Mouse (Mus musculus): ENCODE measurements around the gene Stat3. TPM values are rescaled to one million over a fixed set of nuclear protein-coding genes. Genes with fewer than 3 reads are reported as not detected.

Gene Stat3
- total and polyA plus RNA-seq, 3 experiments, result 25.7 to 249 (median 64.7) TPM

GRCm38 (mm10) chr11:100893482-100893881, 45.9 kb downstream of the Stat3 start (continued):
- TF ChIP-seq SIN3A (IDR thresholded peaks at IDR 0.05; ENCODE audit: low read length), result peak; percentile 80
- no peak for TF ChIP-seq TCF12 (IDR thresholded peaks at IDR 0.05; ENCODE audit: low read depth, low read length)
- no peak for TF ChIP-seq JUND (IDR thresholded peaks at IDR 0.05; ENCODE audit: low read depth, low read length)
- no peak for TF ChIP-seq POLR2AphosphoS5 (IDR thresholded peaks at IDR 0.05; ENCODE audit: borderline replicate concordance, low read depth, low read length)
- peak; percentile 40; the same call in 1 of the 2 replicates for TF ChIP-seq TBP (IDR thresholded peaks at IDR 0.05; ENCODE audit: low read depth, low read length)
- no peak for TF ChIP-seq ZKSCAN1 (IDR thresholded peaks at IDR 0.05; ENCODE audit: low read depth, low read length)
- TF ChIP-seq KAT2A (conservative IDR thresholded peaks at IDR 0.05; ENCODE audit: low read depth, low read length), result no peak
- TF ChIP-seq RAD21 (IDR thresholded peaks at IDR 0.05; ENCODE audit: low read depth, low read length), result peak; percentile 99
- TF ChIP-seq MAX (IDR thresholded peaks at IDR 0.05; ENCODE audit: low read length), result no peak
- no peak for TF ChIP-seq MEF2A (IDR thresholded peaks at IDR 0.05; ENCODE audit: extremely low read depth, insufficient replicate concordance, low read depth, low read length, poor library complexity, severe bottlenecking)
- no peak for TF ChIP-seq CHD1 (IDR thresholded peaks at IDR 0.05; ENCODE audit: low read depth, low read length)
- TF ChIP-seq RCOR1 (IDR thresholded peaks at IDR 0.05; ENCODE audit: low read depth, low read length), result 0 out of 2 replicates have a peak, but pooled peaks have one; percentile 37
- TF ChIP-seq BHLHE40 (IDR thresholded peaks at IDR 0.05; ENCODE audit: borderline replicate concordance, low read depth, low read length), result peak; percentile 51; the same call in 1 of the 2 replicates

DNA sequence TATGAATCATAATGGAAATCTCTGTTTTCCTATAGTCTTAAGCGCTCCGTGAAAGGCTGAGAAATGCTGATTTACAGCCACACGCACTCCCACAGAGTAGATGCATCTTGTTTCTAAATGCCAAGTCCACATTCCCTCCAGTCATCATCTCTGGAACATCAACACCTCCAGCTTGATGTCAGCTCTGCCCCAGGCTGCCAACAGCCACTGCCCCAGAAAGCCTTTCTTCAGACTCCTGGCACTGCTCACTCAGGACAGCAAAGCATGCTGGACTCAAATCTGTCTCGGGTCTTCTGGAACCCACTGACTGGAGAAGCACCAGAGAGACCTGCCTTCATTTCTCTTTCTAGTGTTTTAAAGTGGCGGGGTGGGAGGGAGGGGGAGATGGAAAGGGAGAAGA, 46.9 kb downstream of the Stat3 start:
- peaks cover 0 to 62% of the 10 kb centered on the region in 2 experiments; a peak in 3 of 4 replicates for H3K36me3 ChIP-seq (ENCODE audit: control insufficient read depth in 1 of 2, insufficient read depth in 2 of 2, low read length in 2 of 2)
- peak overlapping the region; percentile 63 for H3K9ac ChIP-seq (ENCODE audit: control insufficient read depth, low read depth, low read length, poor library complexity, severe bottlenecking)
- no peaks in the 10 kb centered on the region for H3K9me3 ChIP-seq (replicated peaks; ENCODE audit: insufficient read depth, low read length)
- H3K27me3 ChIP-seq (ENCODE audit: control insufficient read depth in 1 of 2, insufficient read depth in 2 of 2, low read length in 2 of 2), result no peaks in the 10 kb centered on the region
- H3K4me3 ChIP-seq (ENCODE audit: control insufficient read depth in 1 of 2, insufficient read depth in 1 of 2, low read depth in 2 of 2, low read length in 2 of 2), result peak overlapping the region in 1 of 2 experiments; percentile 7; a peak in 1 of 4 replicates
- TF ChIP-seq MYC (IDR thresholded peaks at IDR 0.05; ENCODE audit: low read depth, low read length), result no peak
- no peak for TF ChIP-seq RCOR1 (IDR thresholded peaks at IDR 0.05; ENCODE audit: low read depth, low read length)
- TF ChIP-seq RAD21 (IDR thresholded peaks at IDR 0.05; ENCODE audit: low read depth, low read length), result no peak
- TF ChIP-seq CHD1 (IDR thresholded peaks at IDR 0.05; ENCODE audit: low read depth, low read length), result 0 out of 2 replicates have a peak, but pooled peaks have one; percentile 14
- H3K79me2 ChIP-seq (ENCODE audit: control insufficient read depth, insufficient read depth, low read length, poor library complexity), result no peaks in the 10 kb centered on the region
- peaks cover 42 to 63% of the 10 kb centered on the region in 2 experiments for H3K4me1 ChIP-seq (ENCODE audit: control insufficient read depth in 1 of 2, insufficient read depth in 2 of 2, low read length in 2 of 2)
- H3K27ac ChIP-seq (ENCODE audit: control insufficient read depth, low read depth, low read length), result peak overlapping the region; percentile 97
- peak; percentile 45 for DNase-seq (ENCODE audit: low read depth, low spot score)

GRCm38 (mm10) chr11:100891256-100892123, 47.9 kb downstream of the Stat3 start:
- Histone ChIP-seq H3K9me3 (replicated peaks; ENCODE audit: insufficient read depth, low read length) (no peaks in the 10 kb centered on the region), H3K4me3 (ENCODE audit: control insufficient read depth in 1 of 2, insufficient read depth in 1 of 2, low read depth in 2 of 2, low read length in 2 of 2) (peak overlapping the region; percentile 17 to 20; a peak in 3 of 4 replicates), H3K79me2 (ENCODE audit: control insufficient read depth, insufficient read depth, low read length, poor library complexity) (no peaks in the 10 kb centered on the region), H3K27me3 (ENCODE audit: control insufficient read depth in 1 of 2, insufficient read depth in 2 of 2, low read length in 2 of 2) (no peaks in the 10 kb centered on the region), H3K27ac (ENCODE audit: control insufficient read depth, low read depth, low read length) (peak overlapping the region; percentile 97), H3K4me1 (ENCODE audit: control insufficient read depth in 1 of 2, insufficient read depth in 2 of 2, low read length in 2 of 2) (peaks cover 47 to 67% of the 10 kb centered on the region in 2 experiments), H3K9ac (ENCODE audit: control insufficient read depth, low read depth, low read length, poor library complexity, severe bottlenecking) (peak overlapping the region; percentile 63), H3K36me3 (ENCODE audit: control insufficient read depth in 1 of 2, insufficient read depth in 2 of 2, low read length in 2 of 2) (peaks cover 0 to 66% of the 10 kb centered on the region in 2 experiments; a peak in 3 of 4 replicates)
- DNase-seq (ENCODE audit: low read depth, low spot score), result peak; percentile 96
- no peak for TF ChIP-seq E2F4 (IDR thresholded peaks at IDR 0.05; ENCODE audit: borderline replicate concordance, low read depth, low read length)
- TF ChIP-seq TAL1 (IDR thresholded peaks at IDR 0.05; ENCODE audit: low read length), result peak; percentile 99
- no peak for TF ChIP-seq POLR2AphosphoS5 (IDR thresholded peaks at IDR 0.05; ENCODE audit: borderline replicate concordance, low read depth, low read length)
- peak; percentile 93 for TF ChIP-seq TBP (IDR thresholded peaks at IDR 0.05; ENCODE audit: low read depth, low read length)
- no peak for TF ChIP-seq NRF1 (IDR thresholded peaks at IDR 0.05; ENCODE audit: insufficient read depth, low read depth, low read length, poor library complexity, severe bottlenecking)
- peak; percentile 99 for TF ChIP-seq MYB (IDR thresholded peaks at IDR 0.05; ENCODE audit: low read depth, low read length)
- TF ChIP-seq EP300 (IDR thresholded peaks at IDR 0.05; ENCODE audit: low read depth in 1 of 2, low read length in 2 of 2), result peak; percentile 99 to 100
- TF ChIP-seq HCFC1 (IDR thresholded peaks at IDR 0.05; ENCODE audit: low read depth, low read length), result 0 out of 2 replicates have a peak, but pooled peaks have one; percentile 25
- peak; percentile 94 for TF ChIP-seq SIN3A (IDR thresholded peaks at IDR 0.05; ENCODE audit: low read length)
- peak; percentile 82 for TF ChIP-seq MAZ (IDR thresholded peaks at IDR 0.05; ENCODE audit: low read depth, low read length)
- TF ChIP-seq ZKSCAN1 (IDR thresholded peaks at IDR 0.05; ENCODE audit: low read depth, low read length), result no peak
- TF ChIP-seq BHLHE40 (IDR thresholded peaks at IDR 0.05; ENCODE audit: borderline replicate concordance, low read depth, low read length), result no peak; the same call in 1 of the 2 replicates
- peak; percentile 56 for TF ChIP-seq ELF1 (IDR thresholded peaks at IDR 0.05; ENCODE audit: low read depth, low read length)
- TF ChIP-seq CTCF (IDR thresholded peaks at IDR 0.05 in 2 of 3, conservative IDR thresholded peaks at IDR 0.05 in 1 of 3; ENCODE audit: control insufficient read depth in 1 of 3, insufficient read depth in 1 of 3, low read depth in 2 of 3, low read length in 3 of 3, poor library complexity in 1 of 3, severe bottlenecking in 1 of 3), result peak in 2 of 3 experiments; percentile 31 to 45; a peak in 4 of 6 replicates
- TF ChIP-seq MEF2A (IDR thresholded peaks at IDR 0.05; ENCODE audit: extremely low read depth, insufficient replicate concordance, low read depth, low read length, poor library complexity, severe bottlenecking), result no peak
- no peak for TF ChIP-seq CHD1 (IDR thresholded peaks at IDR 0.05; ENCODE audit: low read depth, low read length)
- TF ChIP-seq SMC3 (IDR thresholded peaks at IDR 0.05; ENCODE audit: low read depth, low read length), result no peak; the same call in none of the 2 replicates

Data from MEL (cell line).